Mouse (Mus musculus) cerebellum, adult 9-10 months (tissue): ENCODE results near the gene Drc1.
A peak's percentile ranks its signal among the peaks of the same experiment; 100 is the strongest.

Experiments used
- DNase-seq: peaks from one replicate; pipeline ENCODE4 v3.0.0; 2022

Drc1 gene

GRCm38 (mm10) chr5:30287106-30287882 is 6.1 kb downstream of the Drc1 start:
- DNase-seq: no peak

GRCm38 (mm10) chr5:30340815-30341214 is 59.6 kb downstream of the Drc1 start:
- peak; percentile 89 for DNase-seq

- no peak for DNase-seq
Measured at GRCm38 (mm10) chr5:30341601-30342365, 60.6 kb downstream of the Drc1 start.

- DNase-seq: peak; percentile 45
Measured at GRCm38 (mm10) chr5:30342601-30343015, 61.4 kb downstream of the Drc1 start.

GRCm38 (mm10) chr5:30343107-30343506 is 61.9 kb downstream of the Drc1 start:
- peak; percentile 74 for DNase-seq

- no peak for DNase-seq
Measured at GRCm38 (mm10) chr5:30343886-30344285, 62.7 kb downstream of the Drc1 start.

GRCm38 (mm10) chr5:30353605-30354004 is 72.4 kb downstream of the Drc1 start:
- DNase-seq: no peak

GRCm38 (mm10) chr5:30355114-30355513 is 73.9 kb downstream of the Drc1 start:
- no peak for DNase-seq

- no peak for DNase-seq
Measured at GRCm38 (mm10) chr5:30355559-30356159, 74.5 kb downstream of the Drc1 start.

- no peak for DNase-seq
Measured at GRCm38 (mm10) chr5:30356647-30357046, 75.5 kb downstream of the Drc1 start.

GRCm38 (mm10) chr5:30358436-30359099 is 77.4 kb downstream of the Drc1 start:
- no peak for DNase-seq

- no peak for DNase-seq
Measured at GRCm38 (mm10) chr5:30367405-30367804, 86.2 kb downstream of the Drc1 start.

GRCm38 (mm10) chr5:30369426-30369825 is 88.2 kb downstream of the Drc1 start:
- DNase-seq: no peak

- no peak for DNase-seq
Measured at GRCm38 (mm10) chr5:30382876-30383275, 101.7 kb downstream of the Drc1 start.

- no peak for DNase-seq
Measured at GRCm38 (mm10) chr5:30387726-30388125, 106.5 kb downstream of the Drc1 start.

- DNase-seq: no peak
Measured at GRCm38 (mm10) chr5:30389836-30390235, 108.6 kb downstream of the Drc1 start.

- DNase-seq: peak; percentile 62
Measured at GRCm38 (mm10) chr5:30391473-30391872, 110.3 kb downstream of the Drc1 start.

- peak; percentile 18 for DNase-seq
Measured at GRCm38 (mm10) chr5:30400521-30400920, 119.3 kb downstream of the Drc1 start.

- no peak for DNase-seq
Measured at GRCm38 (mm10) chr5:30401165-30401564, 120.0 kb downstream of the Drc1 start.

GRCm38 (mm10) chr5:30406876-30407275 is 125.7 kb downstream of the Drc1 start:
- DNase-seq: no peak

- no peak for DNase-seq
Measured at GRCm38 (mm10) chr5:30411524-30411923, 130.3 kb downstream of the Drc1 start.

GRCm38 (mm10) chr5:30415381-30415780 is 134.2 kb downstream of the Drc1 start:
- DNase-seq: no peak

- DNase-seq: peak; percentile 47
Measured at GRCm38 (mm10) chr5:30415876-30416275, 134.7 kb downstream of the Drc1 start.
